Mouse (Mus musculus): ENCODE data around the gene Zdhhc14. TPM values are rescaled to one million over a fixed set of nuclear protein-coding genes. Genes with fewer than 3 reads are reported as not detected.
"Not testable (repeated sequence)": the region's sequence is repeated elsewhere in the genome, so short reads cannot be mapped to it uniquely, and the experiment has no call there.

Gene Zdhhc14
- polyA plus RNA-seq, 1 experiment, result 2.9 TPM

DNA sequence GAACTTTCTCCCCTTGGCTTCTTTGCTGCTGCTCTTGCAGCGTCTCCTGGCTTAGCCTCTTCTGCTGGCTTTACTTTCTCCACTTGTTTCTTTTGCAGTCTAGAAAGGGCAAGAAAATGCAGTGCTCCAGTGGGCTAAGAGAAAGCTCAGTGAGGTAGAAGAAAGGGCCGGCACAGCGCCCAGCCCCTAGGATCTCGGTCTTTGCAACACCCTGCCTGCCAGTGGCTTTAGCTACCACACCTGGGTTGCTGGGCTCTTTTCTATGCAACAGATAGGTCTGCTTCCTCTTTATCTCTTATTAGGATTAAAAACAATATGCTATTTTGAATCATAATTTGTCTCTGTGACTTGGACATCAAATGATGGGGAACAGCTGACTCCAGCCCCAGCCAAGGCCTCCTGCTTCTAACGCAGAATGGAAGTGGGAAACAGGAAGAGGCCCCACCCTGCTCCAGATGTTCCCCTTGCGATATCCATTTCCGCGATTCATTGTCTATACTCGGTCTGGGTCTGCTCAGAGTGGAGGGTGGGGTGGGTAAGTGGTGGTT lies 122.5 kb downstream of the Zdhhc14 start:
- Histone ChIP-seq H3K4me1 (ENCODE audit: control insufficient read depth, insufficient read depth, insufficient read length, low read length) (peaks cover under 1% of the 10 kb centered on the region; the same call in 1 of the 2 replicates), H3K36me3 (ENCODE audit: control insufficient read depth, insufficient read depth, low read length) (no peaks in the 10 kb centered on the region), H3K27me3 (ENCODE audit: control insufficient read depth, insufficient read depth, low read length) (no peaks in the 10 kb centered on the region), H3K4me3 (ENCODE audit: low read depth, low read length) (no peak overlapping the region), H3K27ac (ENCODE audit: insufficient read depth, low read depth, low read length) (no peak overlapping the region)
- WGBS, result 68% methylated on average over 9 of the region's 9 CpGs
- TF ChIP-seq POLR2A (IDR thresholded peaks at IDR 0.05; ENCODE audit: low read depth, low read length) (no peak), CTCF (IDR thresholded peaks at IDR 0.05; ENCODE audit: extremely low read depth, insufficient read length, insufficient replicate concordance, low read depth, low read length) (no peak)

GRCm38 (mm10) chr17:5621626-5622591 lies 129.6 kb downstream of the Zdhhc14 start:
- H3K4me1 ChIP-seq (ENCODE audit: control insufficient read depth, insufficient read depth, insufficient read length, low read length), result peaks cover 8% of the 10 kb centered on the region; the same call in 1 of the 2 replicates
- no peaks in the 10 kb centered on the region for H3K36me3 ChIP-seq (ENCODE audit: control insufficient read depth, insufficient read depth, low read length)
- no peaks in the 10 kb centered on the region for H3K27me3 ChIP-seq (ENCODE audit: control insufficient read depth, insufficient read depth, low read length)
- TF ChIP-seq POLR2A (IDR thresholded peaks at IDR 0.05; ENCODE audit: low read depth, low read length) (no peak), CTCF (IDR thresholded peaks at IDR 0.05; ENCODE audit: extremely low read depth, insufficient read length, insufficient replicate concordance, low read depth, low read length) (no peak)
- 74% methylated on average over 25 of the region's 25 CpGs for WGBS
- H3K4me3 ChIP-seq (ENCODE audit: low read depth, low read length), result no peak overlapping the region
- H3K27ac ChIP-seq (ENCODE audit: insufficient read depth, low read depth, low read length), result 0 out of 2 replicates have a peak overlapping the region, but pooled peaks have one; percentile 49

DNA sequence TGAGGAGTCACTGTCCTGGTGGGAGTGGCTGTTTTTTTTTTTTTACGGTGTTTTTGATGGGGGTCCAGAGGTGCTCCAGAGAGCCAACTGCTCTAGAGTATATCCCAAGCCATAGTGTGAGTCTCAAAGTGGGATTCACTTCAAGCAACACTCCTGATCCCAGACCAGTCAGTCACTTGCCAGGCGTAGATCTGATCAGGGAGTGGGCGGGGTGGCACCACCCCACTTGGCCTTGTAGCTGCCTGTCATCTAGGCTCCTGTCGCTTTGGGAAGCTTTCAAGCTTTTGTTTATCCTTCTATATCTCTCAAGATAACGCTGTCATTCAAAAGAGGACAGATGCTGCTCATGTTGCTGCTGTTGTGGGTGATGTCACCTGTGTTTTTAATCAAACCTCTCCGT lies 130.4 kb downstream of the Zdhhc14 start:
- Histone ChIP-seq H3K36me3 (ENCODE audit: control insufficient read depth, insufficient read depth, low read length) (no peaks in the 10 kb centered on the region), H3K4me3 (ENCODE audit: low read depth, low read length) (no peak overlapping the region), H3K4me1 (ENCODE audit: control insufficient read depth, insufficient read depth, insufficient read length, low read length) (peaks cover 8% of the 10 kb centered on the region; the same call in 1 of the 2 replicates), H3K27me3 (ENCODE audit: control insufficient read depth, insufficient read depth, low read length) (no peaks in the 10 kb centered on the region), H3K27ac (ENCODE audit: insufficient read depth, low read depth, low read length) (0 out of 2 replicates have a peak overlapping the region, but pooled peaks have one; percentile 49)
- WGBS, result 31% methylated on average over 6 of the region's 6 CpGs
- TF ChIP-seq POLR2A (IDR thresholded peaks at IDR 0.05; ENCODE audit: low read depth, low read length) (no peak), CTCF (IDR thresholded peaks at IDR 0.05; ENCODE audit: extremely low read depth, insufficient read length, insufficient replicate concordance, low read depth, low read length) (no peak)

GRCm38 (mm10) chr17:5623181-5623580 lies 130.8 kb downstream of the Zdhhc14 start:
- TF ChIP-seq POLR2A (IDR thresholded peaks at IDR 0.05; ENCODE audit: low read depth, low read length), result no peak
- no peak for TF ChIP-seq CTCF (IDR thresholded peaks at IDR 0.05; ENCODE audit: extremely low read depth, insufficient read length, insufficient replicate concordance, low read depth, low read length)
- Histone ChIP-seq H3K4me1 (ENCODE audit: control insufficient read depth, insufficient read depth, insufficient read length, low read length) (peaks cover 8% of the 10 kb centered on the region; the same call in 1 of the 2 replicates), H3K27ac (ENCODE audit: insufficient read depth, low read depth, low read length) (no peak overlapping the region), H3K27me3 (ENCODE audit: control insufficient read depth, insufficient read depth, low read length) (no peaks in the 10 kb centered on the region), H3K4me3 (ENCODE audit: low read depth, low read length) (no peak overlapping the region), H3K36me3 (ENCODE audit: control insufficient read depth, insufficient read depth, low read length) (no peaks in the 10 kb centered on the region)

GRCm38 (mm10) chr17:5624815-5625214 lies 132.5 kb downstream of the Zdhhc14 start:
- not testable (repeated sequence) for H3K27me3 ChIP-seq (ENCODE audit: control insufficient read depth, insufficient read depth, low read length); H3K4me1 ChIP-seq (ENCODE audit: control insufficient read depth, insufficient read depth, insufficient read length, low read length); H3K36me3 ChIP-seq (ENCODE audit: control insufficient read depth, insufficient read depth, low read length); H3K4me3 ChIP-seq (ENCODE audit: low read depth, low read length); H3K27ac ChIP-seq (ENCODE audit: insufficient read depth, low read depth, low read length)
- WGBS, result 29% methylated on average over 1 of the region's 1 CpGs

DNA sequence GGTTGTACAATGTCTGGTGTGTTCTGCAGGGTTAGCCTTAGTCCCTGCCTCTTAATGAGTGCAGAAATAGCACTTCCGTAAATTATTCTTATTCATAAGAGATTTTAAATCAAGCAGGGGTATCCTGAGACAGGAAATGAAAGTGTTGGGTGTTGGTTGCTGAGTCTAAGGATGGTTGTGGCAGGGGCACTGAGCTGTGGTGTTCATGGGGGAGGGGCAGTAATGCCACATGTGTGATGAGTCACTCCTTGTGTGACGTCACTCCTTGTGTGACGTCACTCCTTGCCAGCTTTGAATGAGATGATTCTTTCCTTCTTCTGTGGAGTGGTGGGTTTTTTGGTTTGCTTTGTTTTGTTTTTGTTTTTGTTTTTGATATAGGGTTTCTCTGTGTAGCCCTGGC lies 134.0 kb downstream of the Zdhhc14 start:
- Histone ChIP-seq H3K27me3 (ENCODE audit: control insufficient read depth, insufficient read depth, low read length) (no peaks in the 10 kb centered on the region), H3K36me3 (ENCODE audit: control insufficient read depth, insufficient read depth, low read length) (no peaks in the 10 kb centered on the region), H3K4me3 (ENCODE audit: low read depth, low read length) (no peak overlapping the region), H3K27ac (ENCODE audit: insufficient read depth, low read depth, low read length) (no peak overlapping the region), H3K4me1 (ENCODE audit: control insufficient read depth, insufficient read depth, insufficient read length, low read length) (peaks cover 8% of the 10 kb centered on the region; the same call in 1 of the 2 replicates)
- WGBS, result 65% methylated on average over 3 of the region's 3 CpGs
- TF ChIP-seq POLR2A (IDR thresholded peaks at IDR 0.05; ENCODE audit: low read depth, low read length) (no peak), CTCF (IDR thresholded peaks at IDR 0.05; ENCODE audit: extremely low read depth, insufficient read length, insufficient replicate concordance, low read depth, low read length) (no peak)

GRCm38 (mm10) chr17:5627664-5628063 lies 135.3 kb downstream of the Zdhhc14 start:
- H3K4me3 ChIP-seq (ENCODE audit: low read depth, low read length), result no peak overlapping the region
- no peaks in the 10 kb centered on the region for H3K27me3 ChIP-seq (ENCODE audit: control insufficient read depth, insufficient read depth, low read length)
- no peaks in the 10 kb centered on the region for H3K36me3 ChIP-seq (ENCODE audit: control insufficient read depth, insufficient read depth, low read length)
- WGBS, result 92% methylated on average over 5 of the region's 5 CpGs
- H3K4me1 ChIP-seq (ENCODE audit: control insufficient read depth, insufficient read depth, insufficient read length, low read length), result peaks cover 5% of the 10 kb centered on the region; the same call in 1 of the 2 replicates
- TF ChIP-seq POLR2A (IDR thresholded peaks at IDR 0.05; ENCODE audit: low read depth, low read length) (no peak), CTCF (IDR thresholded peaks at IDR 0.05; ENCODE audit: extremely low read depth, insufficient read length, insufficient replicate concordance, low read depth, low read length) (no peak)
- H3K27ac ChIP-seq (ENCODE audit: insufficient read depth, low read depth, low read length), result no peak overlapping the region

All from small intestine, adult 2 months (tissue).